Mouse (Mus musculus): ENCODE results near the gene Atg4a-ps.

- TF ChIP-seq TCF12 (IDR thresholded peaks at IDR 0.05; ENCODE audit: low read depth, low read length) (no peak), KAT2A (IDR thresholded peaks at IDR 0.05; ENCODE audit: insufficient replicate concordance, low read length) (no peak)
Measured at GRCm38 (mm10) chr3:103641301-103641700, 4.6 kb downstream of the Atg4a-ps start.

Data from CH12.LX (cell line).